Mouse (Mus musculus): Measurements from ENCODE around the gene Dll1. TPM values are rescaled to one million over a fixed set of nuclear protein-coding genes. Genes with fewer than 3 reads are reported as not detected.

The Dll1 gene
- total and polyA plus RNA-seq, 2 experiments, result 4.0 to 6.9 TPM

DNA sequence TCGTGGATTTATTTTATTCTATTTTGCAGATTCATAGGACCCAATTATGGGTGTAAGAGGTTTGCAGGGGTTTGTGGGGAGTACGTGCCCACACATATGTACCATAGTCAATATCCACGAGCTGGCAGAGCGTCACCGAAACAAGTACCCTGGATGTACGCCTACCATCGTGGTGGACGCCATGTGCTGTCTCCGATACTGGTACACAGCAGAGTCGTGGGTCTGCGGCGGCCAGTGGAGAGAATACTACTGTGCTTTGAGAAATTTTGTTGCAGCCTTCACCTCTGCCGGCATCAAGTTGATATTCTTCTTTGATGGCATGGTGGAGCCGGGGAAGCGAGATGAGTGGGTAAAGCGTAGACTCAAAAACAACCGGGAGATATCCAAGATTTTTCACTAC lies 25.0 kb upstream of the Dll1 start:
- Histone ChIP-seq H3K4me1 (ENCODE audit: control insufficient read depth, insufficient read depth, low read length) (no peaks in the 10 kb centered on the region), H3K4me3 (ENCODE audit: insufficient read depth, low read depth, low read length) (no peak overlapping the region), H3K79me2 (ENCODE audit: control insufficient read depth, insufficient read depth, low read length) (no peaks in the 10 kb centered on the region; the same call in 1 of the 2 replicates), H3K36me3 (ENCODE audit: control insufficient read depth, insufficient read depth, low read length) (peaks cover 28% of the 10 kb centered on the region), H3K27ac (replicated peaks; ENCODE audit: insufficient read depth, low read depth, low read length) (no peak overlapping the region), H3K9ac (ENCODE audit: low read depth, low read length) (no peak overlapping the region), H3K27me3 (ENCODE audit: control insufficient read depth, insufficient read depth, low read length) (no peaks in the 10 kb centered on the region)
- no peak for TF ChIP-seq POLR2A (IDR thresholded peaks at IDR 0.05; ENCODE audit: extremely low read depth, insufficient read depth, low read length)
- no peak for TF ChIP-seq CTCF (IDR thresholded peaks at IDR 0.05; ENCODE audit: low read depth, low read length)
- DNase-seq (ENCODE audit: extremely low read depth, low read depth, low spot score), result no peak
- 98% methylated on average over 17 of the region's 17 CpGs for WGBS

DNA sequence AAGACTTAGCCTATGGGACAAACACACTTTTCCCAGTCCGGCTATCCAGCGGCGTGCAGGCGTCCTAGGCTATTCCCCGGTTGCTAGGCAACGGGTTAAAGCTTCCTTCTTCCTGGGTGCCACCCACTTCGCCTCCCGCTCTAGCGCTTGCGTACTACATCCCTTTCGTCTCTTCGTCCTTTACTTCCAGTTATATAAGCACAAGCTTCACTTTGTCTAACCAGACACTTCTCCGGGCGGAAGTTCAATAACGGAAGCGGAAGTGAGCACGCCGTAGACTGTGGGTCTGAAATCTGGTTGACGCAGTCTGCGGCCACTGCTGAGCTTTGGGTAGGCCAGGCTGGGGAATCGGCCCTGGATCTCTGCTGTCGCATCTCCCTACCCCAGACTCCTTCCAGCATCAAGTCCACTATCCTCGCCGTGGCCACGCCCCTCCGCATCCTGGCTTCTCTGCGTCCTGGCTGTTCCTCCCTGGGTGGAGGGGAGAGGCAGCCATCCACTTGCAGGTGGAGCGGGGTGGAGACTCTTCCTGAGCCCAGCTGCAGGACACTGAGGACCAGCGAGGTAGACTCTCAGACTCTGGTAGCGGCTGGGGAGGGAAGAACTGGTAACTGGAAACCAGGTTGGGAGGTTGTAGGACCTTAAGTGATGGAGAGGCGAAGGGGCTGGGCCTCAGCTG lies 19.5 kb upstream of the Dll1 start, which contains the start of gene Fam120b:
Fam120b (plus strand) TSS at position 206 of the 679 bp plus-strand sequence.
- WGBS, result under 1% methylated on average over 31 of the region's 31 CpGs
- peaks cover 4% of the 10 kb centered on the region; the same call in 1 of the 2 replicates for H3K79me2 ChIP-seq (ENCODE audit: control insufficient read depth, insufficient read depth, low read length)
- peaks cover 6% of the 10 kb centered on the region for H3K4me1 ChIP-seq (ENCODE audit: control insufficient read depth, insufficient read depth, low read length)
- no peaks in the 10 kb centered on the region for H3K36me3 ChIP-seq (ENCODE audit: control insufficient read depth, insufficient read depth, low read length)
- peak within 1 kb of the TSS; percentile 84 for H3K4me3 ChIP-seq (ENCODE audit: insufficient read depth, low read depth, low read length)
- peak; percentile 96 for DNase-seq (ENCODE audit: extremely low read depth, low read depth, low spot score)
- H3K9ac ChIP-seq (ENCODE audit: low read depth, low read length), result peak within 1 kb of the TSS; percentile 87
- H3K27ac ChIP-seq (replicated peaks; ENCODE audit: insufficient read depth, low read depth, low read length), result peak within 1 kb of the TSS; percentile 69
- TF ChIP-seq CTCF (IDR thresholded peaks at IDR 0.05; ENCODE audit: low read depth, low read length) (no peak), POLR2A (IDR thresholded peaks at IDR 0.05; ENCODE audit: extremely low read depth, insufficient read depth, low read length) (peak; percentile 58)
- H3K27me3 ChIP-seq (ENCODE audit: control insufficient read depth, insufficient read depth, low read length), result no peaks in the 10 kb centered on the region

DNA sequence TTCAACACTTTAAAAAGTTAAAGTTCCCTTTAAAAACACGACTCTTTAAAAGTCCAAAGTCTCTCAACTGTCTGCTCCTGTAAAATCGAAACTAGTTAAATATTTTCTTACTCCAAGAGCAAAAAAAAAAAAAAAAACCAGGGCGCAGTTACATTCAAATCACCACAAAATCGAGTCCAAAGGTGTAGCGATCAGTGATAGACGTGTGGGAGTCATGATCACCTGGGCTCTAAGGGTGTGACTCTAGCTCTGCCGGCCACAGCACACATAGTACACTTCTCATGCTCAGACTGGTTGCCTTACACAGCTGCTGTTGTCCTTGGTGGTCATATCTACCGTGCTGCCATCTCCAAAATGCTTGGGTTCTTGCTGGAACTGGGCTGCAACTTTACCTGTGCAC lies 12.7 kb upstream of the Dll1 start:
- DNase-seq (ENCODE audit: extremely low read depth, low read depth, low spot score), result peak; percentile 96

DNA sequence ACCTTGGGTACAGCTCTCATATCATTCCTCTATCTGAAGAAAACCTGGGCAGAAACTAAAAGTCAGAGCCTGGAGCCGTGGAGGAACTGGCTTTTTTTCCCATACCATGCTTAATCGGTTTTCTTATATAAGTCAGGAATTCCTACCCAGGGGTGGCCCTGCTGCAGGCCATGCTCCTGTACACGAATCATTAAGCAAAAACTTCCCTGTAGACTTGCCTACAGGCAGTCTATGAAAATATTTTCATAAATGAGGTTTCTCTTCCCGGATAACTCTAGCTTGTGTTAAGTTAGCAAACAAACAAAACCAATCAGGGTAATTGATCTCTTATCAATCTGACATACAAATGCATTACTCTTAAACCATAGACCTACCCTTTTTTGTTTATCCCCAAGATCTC lies 12.2 kb upstream of the Dll1 start:
- TF ChIP-seq POLR2A (IDR thresholded peaks at IDR 0.05; ENCODE audit: extremely low read depth, insufficient read depth, low read length), result no peak
- TF ChIP-seq CTCF (IDR thresholded peaks at IDR 0.05; ENCODE audit: low read depth, low read length), result no peak
- peak overlapping the region; percentile 96 for H3K27ac ChIP-seq (replicated peaks; ENCODE audit: insufficient read depth, low read depth, low read length)
- 25% methylated on average over 4 of the region's 4 CpGs for WGBS

More for the DNA sequence above, 12.7 kb upstream of the Dll1 start:
- WGBS, result 24% methylated on average over 8 of the region's 8 CpGs
- Histone ChIP-seq H3K27ac (replicated peaks; ENCODE audit: insufficient read depth, low read depth, low read length) (peak overlapping the region; percentile 72), H3K4me1 (ENCODE audit: control insufficient read depth, insufficient read depth, low read length) (peaks cover 8% of the 10 kb centered on the region), H3K27me3 (ENCODE audit: control insufficient read depth, insufficient read depth, low read length) (no peaks in the 10 kb centered on the region), H3K36me3 (ENCODE audit: control insufficient read depth, insufficient read depth, low read length) (no peaks in the 10 kb centered on the region), H3K79me2 (ENCODE audit: control insufficient read depth, insufficient read depth, low read length) (no peaks in the 10 kb centered on the region), H3K4me3 (ENCODE audit: insufficient read depth, low read depth, low read length) (no peak overlapping the region), H3K9ac (ENCODE audit: low read depth, low read length) (peak overlapping the region; percentile 25; the same call in 1 of the 2 replicates)
- no peak for TF ChIP-seq POLR2A (IDR thresholded peaks at IDR 0.05; ENCODE audit: extremely low read depth, insufficient read depth, low read length)
- TF ChIP-seq CTCF (IDR thresholded peaks at IDR 0.05; ENCODE audit: low read depth, low read length), result no peak

DNA sequence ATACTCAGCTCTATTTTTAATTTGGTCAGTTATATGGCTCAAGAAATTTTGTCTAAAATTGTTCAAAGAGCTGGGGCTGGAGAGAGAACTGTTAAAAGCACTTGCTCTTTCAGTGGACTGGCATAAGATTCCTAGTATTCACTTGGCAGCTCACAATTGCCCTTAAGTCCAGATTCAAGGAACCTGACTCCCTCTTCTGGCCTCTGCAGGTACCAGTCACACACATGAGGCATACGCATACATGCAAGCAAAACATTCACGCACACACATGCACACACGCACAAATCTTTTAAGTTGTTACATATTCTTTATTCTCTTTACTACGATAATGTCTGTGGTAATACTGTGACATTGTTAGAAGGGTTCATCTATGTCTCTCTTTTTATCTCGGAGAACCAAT lies 6.7 kb upstream of the Dll1 start:
- H3K4me1 ChIP-seq (ENCODE audit: control insufficient read depth, insufficient read depth, low read length), result peaks cover 6% of the 10 kb centered on the region
- H3K79me2 ChIP-seq (ENCODE audit: control insufficient read depth, insufficient read depth, low read length), result no peaks in the 10 kb centered on the region
- no peaks in the 10 kb centered on the region for H3K27me3 ChIP-seq (ENCODE audit: control insufficient read depth, insufficient read depth, low read length)
- WGBS, result 98% methylated on average over 5 of the region's 5 CpGs
- TF ChIP-seq POLR2A (IDR thresholded peaks at IDR 0.05; ENCODE audit: extremely low read depth, insufficient read depth, low read length), result no peak
- TF ChIP-seq CTCF (IDR thresholded peaks at IDR 0.05; ENCODE audit: low read depth, low read length), result no peak
- DNase-seq (ENCODE audit: extremely low read depth, low read depth, low spot score), result no peak
- no peaks in the 10 kb centered on the region for H3K36me3 ChIP-seq (ENCODE audit: control insufficient read depth, insufficient read depth, low read length)
- no peak overlapping the region for H3K27ac ChIP-seq (replicated peaks; ENCODE audit: insufficient read depth, low read depth, low read length)
- H3K9ac ChIP-seq (ENCODE audit: low read depth, low read length), result no peak overlapping the region
- no peak overlapping the region for H3K4me3 ChIP-seq (ENCODE audit: insufficient read depth, low read depth, low read length)

More for the DNA sequence above, 12.2 kb upstream of the Dll1 start:
- Histone ChIP-seq H3K27me3 (ENCODE audit: control insufficient read depth, insufficient read depth, low read length) (no peaks in the 10 kb centered on the region), H3K4me1 (ENCODE audit: control insufficient read depth, insufficient read depth, low read length) (peaks cover 7% of the 10 kb centered on the region), H3K9ac (ENCODE audit: low read depth, low read length) (peak overlapping the region; percentile 67), H3K4me3 (ENCODE audit: insufficient read depth, low read depth, low read length) (no peak overlapping the region), H3K36me3 (ENCODE audit: control insufficient read depth, insufficient read depth, low read length) (no peaks in the 10 kb centered on the region), H3K79me2 (ENCODE audit: control insufficient read depth, insufficient read depth, low read length) (no peaks in the 10 kb centered on the region)
- DNase-seq (ENCODE audit: extremely low read depth, low read depth, low spot score), result no peak
